Mouse (Mus musculus) Patski (cell line): ENCODE results near the gene Med29. TPM values are rescaled to one million over a fixed set of nuclear protein-coding genes. Genes with fewer than 3 reads are reported as not detected.
A peak's percentile ranks its signal among the peaks of the same experiment; 100 is the strongest.

Experiments
- ATAC-seq: fragments of 100-300 bp; one replicate; pipeline ENCODE4 v1.8.0; 2021
- CTCF ChIA-PET: fragments of 350-600 bp; sonication (Branson Sonifier 250); formaldehyde crosslinking; loops from one replicate; lab custom pipeline; 2022; ENCODE audit warnings: inconsistent platforms; lab: Charles Lee
- POLR2A ChIA-PET: fragments of 350-600 bp; sonication (Branson Sonifier 250); formaldehyde crosslinking; loops from one replicate; lab custom pipeline; 2022; ENCODE audit warnings: antibody characterized with exemption, inconsistent platforms; lab: Charles Lee
- DNase-seq: peaks from one replicate; pipeline ENCODE4 v3.0.0-alpha.2; 2011; ENCODE audit warnings: low read depth, low spot score
- H3K27me3 ChIP-seq: fragments of 371-371 bp; one replicate; pipeline ENCODE4 v1.5.1; 2021
- CTCF ChIP-seq: fragments of 100-300 bp; IDR thresholded peaks from one replicate; pipeline ENCODE4 v1.5.1; 2021
- in situ Hi-C: fragments of 300-500 bp; cut with MboI; formaldehyde crosslinking; loops from 3 replicates; pipeline ENCODE4 v1.11.1; 2018; ENCODE audit warnings: low pct_unique_long_range_greater_than_20kb, mixed read lengths
- polyA plus RNA-seq: library from polyadenylated mRNA; unstranded; gene quantifications from one replicate; pipeline ENCODE4 v1.2.3, GENCODE M21; 2021

Gene Med29
- polyA plus RNA-seq, 1 experiment from 2014 or later: 32.4 TPM

DNA sequence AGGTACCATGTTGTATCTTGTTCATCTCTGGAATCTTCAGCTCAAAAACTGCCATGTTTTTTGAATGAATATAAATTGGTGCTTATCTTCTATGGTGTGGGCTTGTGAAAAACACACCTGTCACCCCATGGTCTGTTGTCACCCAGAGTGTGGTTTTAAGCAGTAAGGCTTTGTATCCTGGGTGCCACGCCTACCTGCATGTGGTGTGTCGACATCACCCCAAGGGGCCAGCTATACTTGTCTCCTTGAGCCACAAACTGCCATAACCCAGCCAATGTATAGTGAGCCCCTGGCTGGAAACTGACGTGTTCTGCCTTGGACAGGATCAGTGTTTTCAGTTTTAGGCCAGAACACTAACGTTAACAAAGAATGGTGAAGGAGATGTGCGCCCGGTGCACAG is 8.3 kb downstream of the Med29 start:
- CTCF ChIA-PET: interaction anchor here (1.0 kb wide), 1 partner anchor 39 kb away, joined by 3 read pairs; no protein-coding TSS in a partner anchor
- ATAC-seq (no peak), DNase-seq (no peak)
- TF ChIP-seq CTCF: no peak
- no peaks in the 10 kb centered on the region for H3K27me3 ChIP-seq
- in situ Hi-C loops: no loop called here
- POLR2A ChIA-PET: interaction anchor here (1.8 kb wide), 1 partner anchor 9 kb away, joined by 8 read pairs; no protein-coding TSS in a partner anchor

GRCm38 (mm10) chr7:28383606-28384005 is 8.9 kb downstream of the Med29 start:
- DNase-seq (no peak), ATAC-seq (no peak)
- CTCF ChIA-PET: interaction anchor here (1.0 kb wide), 1 partner anchor 39 kb away, joined by 3 read pairs; no protein-coding TSS in a partner anchor
- no peaks in the 10 kb centered on the region for H3K27me3 ChIP-seq
- no peak for TF ChIP-seq CTCF
- POLR2A ChIA-PET: interaction anchor here (1.8 kb wide), 1 partner anchor 8 kb away, joined by 8 read pairs; no protein-coding TSS in a partner anchor
- in situ Hi-C loops: no loop called here

DNA sequence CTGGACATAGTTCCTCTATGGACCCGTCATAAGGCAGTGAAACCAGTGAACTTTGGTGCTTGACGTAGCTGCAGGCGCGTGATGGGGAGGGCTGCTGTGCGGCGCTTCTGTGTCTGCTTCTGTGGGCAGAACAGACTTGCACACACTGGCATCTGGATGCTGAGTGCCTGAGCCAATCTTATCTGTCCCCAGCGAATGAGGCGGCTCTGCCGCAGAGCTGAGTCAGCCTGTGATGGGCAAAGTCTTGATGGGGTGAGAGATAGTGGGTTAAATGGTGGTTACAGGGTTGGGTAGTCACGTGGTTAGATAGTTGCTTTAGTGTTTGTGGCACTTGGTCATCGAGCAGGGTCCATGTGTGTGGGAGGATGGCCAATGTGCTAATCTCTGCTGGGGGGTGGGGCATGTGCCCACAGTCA is 9.5 kb downstream of the Med29 start:
- ATAC-seq: no peak
- POLR2A ChIA-PET: interaction anchor here (0.6 to 2.0 kb wide), 3 partner anchors 8 to 427 kb away, joined by 4 to 8 read pairs (median 7); partner anchors contain the start of gene Rps16
- in situ Hi-C loops: no loop called here
- H3K27me3 ChIP-seq: no peaks in the 10 kb centered on the region
- CTCF ChIA-PET: no interaction called here
- no peak for DNase-seq
- no peak for TF ChIP-seq CTCF

- no peak for DNase-seq
- ChIA-PET POLR2A (interaction anchor here (0.6 to 2.0 kb wide), 2 partner anchors 32 to 427 kb away, joined by 4 to 7 read pairs; partner anchors contain the start of gene Rps16), CTCF (no interaction called here)
- no peak for ATAC-seq
- TF ChIP-seq CTCF: no peak
- in situ Hi-C loops: no loop called here
- no peaks in the 10 kb centered on the region for H3K27me3 ChIP-seq
These were observed 10.1 kb downstream of the Med29 start for GRCm38 (mm10) chr7:28382347-28382951.

GRCm38 (mm10) chr7:28381938-28382337 is 10.6 kb downstream of the Med29 start:
- TF ChIP-seq CTCF: no peak
- ATAC-seq: peak; percentile 14
- in situ Hi-C loops: no loop called here
- ChIA-PET POLR2A (interaction anchor here (0.5 to 2.0 kb wide), 2 partner anchors 24 to 31 kb away, joined by 3 to 7 read pairs; partner anchors contain the start of gene Rps16), CTCF (no interaction called here)
- H3K27me3 ChIP-seq: no peaks in the 10 kb centered on the region
- no peak for DNase-seq

DNA sequence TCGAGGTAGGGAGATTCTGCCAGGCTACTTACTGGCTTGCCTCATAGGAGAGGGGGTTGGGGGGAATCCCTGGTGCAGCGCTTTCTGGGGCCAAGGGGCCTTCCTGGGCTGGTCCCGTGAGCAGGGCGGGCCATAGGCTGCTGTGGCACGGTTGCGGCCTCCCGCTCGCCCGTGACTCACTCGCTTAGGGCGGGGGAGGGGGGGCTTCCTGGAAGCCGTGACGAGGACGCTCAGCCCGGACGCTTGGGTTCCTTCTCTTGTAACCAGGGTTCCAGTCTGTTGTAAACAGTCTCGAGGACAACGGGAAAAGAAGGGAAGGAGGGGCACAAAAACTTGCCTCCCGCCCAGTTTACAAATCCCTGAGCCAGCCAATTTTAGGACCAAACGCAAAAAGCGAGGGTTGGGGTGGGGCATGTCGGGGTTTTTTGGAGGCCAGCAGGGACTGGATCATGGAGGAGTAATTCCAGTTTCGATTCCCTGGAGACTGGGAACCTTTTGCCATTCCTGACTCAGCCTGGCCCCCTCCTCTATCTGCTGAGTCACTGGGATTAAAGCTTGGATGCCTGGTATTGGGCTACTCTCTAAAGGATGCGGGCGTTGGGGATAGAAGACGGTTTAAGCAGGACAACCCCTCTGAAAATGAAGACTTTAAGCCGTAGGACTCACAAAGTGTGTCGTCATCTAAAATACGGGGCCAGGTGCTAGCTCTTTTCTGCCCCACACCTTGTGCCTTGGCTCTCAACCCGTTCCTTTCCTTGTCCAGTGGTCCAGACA is 11.3 kb downstream of the Med29 start:
- peak; percentile 18 for ATAC-seq
- TF ChIP-seq CTCF: no peak
- CTCF ChIA-PET: no interaction called here
- in situ Hi-C loops: no loop called here
- POLR2A ChIA-PET: interaction anchor here (0.5 to 2.0 kb wide), 2 partner anchors 24 to 30 kb away, joined by 3 to 7 read pairs; partner anchors contain the start of gene Rps16
- DNase-seq: no peak
- no peaks in the 10 kb centered on the region for H3K27me3 ChIP-seq

- POLR2A ChIA-PET: interaction anchor here (0.6 kb wide), 1 partner anchor 340 kb away, joined by 4 read pairs; no protein-coding TSS in a partner anchor
- in situ Hi-C loops: no loop called here
- no peaks in the 10 kb centered on the region for H3K27me3 ChIP-seq
- ATAC-seq (no peak), DNase-seq (no peak)
- no peak for TF ChIP-seq CTCF
- CTCF ChIA-PET: interaction anchor here (1.3 kb wide), 1 partner anchor 29 kb away, joined by 3 read pairs; no protein-coding TSS in a partner anchor
These were observed 12.1 kb downstream of the Med29 start, which contains the start of gene Zfp36 for GRCm38 (mm10) chr7:28380237-28381016. Gene Zfp36 (minus strand): TSS chr7:28380253.

DNA sequence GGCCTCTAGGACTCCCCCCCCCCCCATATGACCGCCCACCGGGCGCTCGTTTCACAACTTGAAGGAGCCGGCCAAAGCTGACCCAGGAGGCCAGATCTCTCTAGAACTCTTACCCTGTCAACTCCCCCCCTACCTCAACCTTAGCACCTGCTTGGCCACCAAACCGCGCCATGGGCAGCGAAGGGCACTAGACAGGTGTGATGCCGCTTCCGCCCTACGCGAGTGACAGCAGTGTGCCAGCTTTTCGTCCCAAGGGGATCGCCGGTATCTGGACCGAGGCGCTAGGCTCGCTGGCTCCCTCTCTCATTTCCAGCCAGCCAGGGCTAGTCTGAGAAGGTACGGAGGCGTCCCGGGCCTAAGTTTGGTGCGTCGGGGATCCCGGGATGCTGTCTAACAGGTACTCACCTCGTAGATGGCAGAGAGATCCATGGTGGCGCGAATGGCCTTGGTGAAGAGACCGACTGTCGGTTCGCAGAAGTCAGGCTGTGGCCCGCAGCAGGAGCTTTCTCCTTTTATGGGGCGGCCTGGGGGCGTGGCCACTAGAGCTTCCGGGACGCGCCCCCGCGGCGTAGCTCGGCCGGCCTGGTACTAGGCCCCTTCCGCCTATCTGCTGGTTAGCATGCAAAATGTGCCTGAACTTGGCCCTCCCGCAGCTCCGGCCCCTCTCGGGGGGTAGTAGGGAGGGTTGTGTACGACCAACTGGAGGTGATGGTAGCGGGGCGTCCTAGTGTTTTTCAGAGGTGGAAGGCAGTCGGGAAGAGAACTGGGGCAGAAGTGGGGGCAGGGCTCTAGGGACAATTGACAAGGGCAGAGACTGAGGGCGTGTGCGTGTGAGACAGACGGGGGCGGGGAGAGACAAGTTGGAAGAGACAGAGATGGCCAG is 13.5 kb downstream of the Med29 start:
- in situ Hi-C loops: no loop called here
- CTCF ChIA-PET: interaction anchor here (1.5 kb wide), 1 partner anchor 31 kb away, joined by 5 read pairs; no protein-coding TSS in a partner anchor
- no peak for TF ChIP-seq CTCF
- no peak for DNase-seq
- H3K27me3 ChIP-seq: no peaks in the 10 kb centered on the region
- peak; percentile 29 for ATAC-seq
- POLR2A ChIA-PET: interaction anchor here (1.4 to 4.6 kb wide), 2 partner anchors 7 to 13 kb away, joined by 5 to 14 read pairs; no protein-coding TSS in a partner anchor
